Mouse (Mus musculus) cerebellum, adult 18-20 months (tissue): ENCODE measurements around the gene Nanos1.

Experiments
- DNase-seq, 2 experiments: peaks; one replicate each; pipeline ENCODE4 v3.0.0; 2021

Nanos1 gene

DNA sequence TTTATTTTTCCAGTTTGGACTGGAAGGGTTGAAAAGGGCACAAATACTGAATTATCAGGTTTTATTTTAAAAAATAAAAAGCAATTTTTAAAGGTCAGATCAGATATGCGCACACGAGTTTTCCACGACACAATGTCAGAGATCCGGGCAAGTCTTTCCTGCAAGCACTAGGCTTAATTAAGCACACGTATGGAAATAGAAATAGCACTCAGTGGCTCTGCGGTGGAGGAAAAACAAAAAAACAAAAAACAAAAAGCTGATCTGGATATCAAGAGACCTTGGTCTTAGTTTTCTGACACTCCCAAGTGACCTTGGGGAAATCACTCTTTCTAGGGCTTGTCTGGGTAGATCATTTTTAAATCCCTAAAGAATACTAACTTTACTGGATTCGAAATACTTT lies 33.7 kb downstream of the Nanos1 start:
- DNase-seq = no peak

DNA sequence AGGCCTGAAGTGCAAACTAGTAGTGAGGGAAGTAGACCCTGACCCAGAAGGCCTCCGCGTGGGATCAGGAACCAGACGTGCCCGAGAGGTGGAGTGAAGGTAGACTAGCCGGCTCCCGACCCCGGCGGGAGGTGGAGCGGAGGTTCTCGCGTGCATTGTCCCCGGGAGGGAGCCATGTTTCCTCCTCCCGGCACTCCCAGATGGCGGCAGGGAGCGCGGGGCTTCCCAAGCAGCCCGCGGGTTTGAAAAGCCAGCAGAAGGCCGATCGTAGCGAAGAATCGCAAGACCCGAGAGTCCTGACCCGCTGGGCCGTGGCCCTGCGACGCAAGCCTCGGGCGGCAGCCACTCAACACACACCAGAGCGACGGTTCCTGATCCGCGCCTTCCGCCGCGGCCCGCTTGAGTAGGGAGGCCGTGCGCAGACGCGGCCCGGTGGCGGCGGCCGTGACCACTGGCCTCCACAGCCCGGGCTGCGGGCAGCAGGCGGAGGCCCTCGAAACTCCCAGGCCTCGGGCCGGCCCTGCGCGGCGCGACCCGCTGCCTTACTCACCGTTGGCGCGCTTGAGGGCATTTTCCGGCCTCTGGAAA lies 34.2 kb downstream of the Nanos1 start:
- peak; percentile 43 to 60 for DNase-seq

DNA sequence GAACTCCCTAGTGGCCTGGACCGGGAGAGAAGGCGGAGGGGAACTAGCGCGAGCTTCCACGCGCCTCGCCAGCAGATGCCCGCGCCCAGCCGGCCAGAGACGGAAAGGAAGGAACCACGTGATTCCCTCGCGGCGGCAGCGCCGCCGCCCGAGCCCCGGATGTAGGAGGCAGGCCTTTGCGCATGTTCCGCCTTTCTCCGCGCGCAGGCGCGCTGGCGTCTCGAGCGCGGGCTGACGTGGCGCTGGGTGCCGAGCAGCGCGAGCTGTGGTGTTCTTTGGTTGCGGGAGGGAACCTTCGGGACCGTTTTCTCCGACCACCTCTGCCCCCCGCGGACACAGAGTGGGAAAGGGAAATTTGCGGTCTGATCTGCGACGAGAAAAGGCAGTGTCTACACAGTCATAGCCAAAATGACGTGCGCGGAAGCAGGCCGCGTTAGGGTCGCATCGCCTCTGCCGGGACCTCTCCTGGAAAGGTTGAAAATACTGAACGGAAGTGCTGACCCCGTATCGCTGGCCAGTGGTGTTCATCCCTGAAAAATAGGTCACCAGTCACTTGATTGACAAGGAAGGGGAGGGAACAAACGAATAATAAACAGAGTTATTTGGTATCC lies 34.9 kb downstream of the Nanos1 start, which contains the start of gene Eif3a:
Eif3a (minus strand) TSS at position 108 of the 611 bp plus-strand sequence.
- peak; percentile 92 to 96 for DNase-seq

DNA sequence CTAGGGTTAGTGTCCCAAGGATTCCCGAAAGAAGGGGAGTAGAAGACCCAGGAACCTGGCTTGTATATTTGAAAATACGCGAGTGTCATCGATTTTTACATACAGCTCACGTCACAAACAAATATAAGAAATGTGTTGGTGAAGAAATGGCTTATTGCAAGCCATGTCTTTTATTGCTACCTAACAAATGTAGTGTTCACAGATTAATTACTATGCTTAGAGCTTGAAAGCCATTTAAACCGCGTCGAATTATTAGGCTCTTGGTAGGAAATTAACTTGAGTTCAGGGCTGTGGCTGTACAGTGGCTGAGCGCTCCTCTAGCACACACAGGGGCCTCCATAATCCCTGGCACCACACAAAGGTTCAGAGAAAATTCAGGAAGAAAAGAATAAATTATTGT lies 35.4 kb downstream of the Nanos1 start:
- peak in 1 of 2 experiments; percentile 22 for DNase-seq

- DNase-seq = no peak
Measured at GRCm38 (mm10) chr19:60793170-60793707, 37.5 kb downstream of the Nanos1 start.

DNA sequence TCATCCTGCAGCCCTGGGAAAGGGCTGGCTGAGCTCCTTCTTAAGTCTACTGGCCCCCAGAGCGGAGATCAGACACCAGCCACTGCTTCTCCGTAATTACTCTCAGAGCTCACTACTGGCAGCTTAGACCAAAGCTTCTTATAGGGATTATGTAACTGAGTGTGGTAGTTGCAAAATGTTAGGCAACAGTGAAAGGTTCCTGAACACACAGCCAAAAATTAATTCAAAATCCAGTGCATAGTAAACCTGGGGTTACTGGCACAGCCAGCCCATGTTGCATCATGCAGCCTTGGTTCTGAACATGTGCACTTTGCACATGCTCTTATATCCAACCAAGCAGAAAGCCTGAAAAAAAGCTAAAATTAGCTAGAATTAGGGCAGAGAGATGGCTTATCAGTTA lies 39.5 kb downstream of the Nanos1 start:
- no peak for DNase-seq

DNA sequence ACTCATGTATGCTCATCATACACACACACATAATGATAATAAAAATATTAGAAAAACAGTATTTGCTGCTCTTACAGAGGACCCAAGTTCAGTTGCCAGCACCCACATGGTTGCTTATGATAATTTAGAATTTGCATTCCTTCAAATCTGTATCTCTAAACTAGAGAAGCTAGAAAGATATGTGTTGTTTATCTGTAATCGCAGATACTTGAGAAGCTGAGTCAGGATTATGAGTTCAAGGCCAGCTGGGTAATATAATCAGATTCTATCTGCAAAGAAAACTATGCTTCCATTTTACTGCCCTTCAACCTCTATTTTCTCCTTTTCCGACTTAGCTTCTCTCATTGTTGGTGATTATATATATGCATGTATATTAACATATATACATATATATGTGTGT lies 41.6 kb downstream of the Nanos1 start:
- DNase-seq = no peak

GRCm38 (mm10) chr19:60799867-60800569 lies 44.2 kb downstream of the Nanos1 start:
- DNase-seq = no peak

- DNase-seq = no peak
Measured at GRCm38 (mm10) chr19:60804903-60805302, 49.1 kb downstream of the Nanos1 start.
